Comparison of ENCODE assay signal across 11 mouse cellular contexts in genomic region chr4:139587370-139587769, GRCm38 (mm10). TPM values are rescaled to one million over a fixed set of nuclear protein-coding genes. Genes with fewer than 3 reads are reported as not detected.
DNase-seq lines count a peak whose midpoint lies in the region; ATAC-seq lines count a peak whose summit lies in the region.
"Had no signal": no experiment of that assay in that cellular context is flagged by ENCODE, and none has a peak within 500 bp of the region (broad histone marks: within the 10 kb centered on the region; RNA-seq: fewer than 3 reads in every experiment).

No protein-coding gene starts in this region.

- peak; percentile 51 for DNase-seq in kidney, adult 11 months
- DNase-seq in adrenal gland, postnatal 14 days = peak; percentile 75
- no peak for DNase-seq in embryonic facial prominence, embryonic 10.5 days (ENCODE audit: low spot score)
- no peak for DNase-seq in limb, embryonic 10.5 days (ENCODE audit: low spot score)
- DNase-seq in forebrain, embryonic 11.5 days (ENCODE audit: low spot score) = no peak
- DNase-seq in thymus, adult 18-20 months = no peak

- no peak overlapping the region for H3K9ac ChIP-seq in kidney, embryonic 14.5 days (ENCODE audit: low read depth, low read length)
- no peak overlapping the region for H3K9ac ChIP-seq in forebrain, embryonic 11.5 days (ENCODE audit: low read length)

- H3K27me3 ChIP-seq in kidney, embryonic 14.5 days (ENCODE audit: control insufficient read depth, insufficient read depth, low read length) = no peaks in the 10 kb centered on the region
- H3K27me3 ChIP-seq in embryonic facial prominence, embryonic 10.5 days (replicated peaks; ENCODE audit: low read depth, poor library complexity, severe bottlenecking) = no peaks in the 10 kb centered on the region
- no peaks in the 10 kb centered on the region for H3K27me3 ChIP-seq in limb, embryonic 10.5 days (ENCODE audit: low read depth, poor library complexity, severe bottlenecking)
- no peaks in the 10 kb centered on the region for H3K27me3 ChIP-seq in forebrain, embryonic 11.5 days (ENCODE audit: control insufficient read depth, insufficient read depth, low read length)

- H3K27ac ChIP-seq in kidney, embryonic 14.5 days (ENCODE audit: low read depth, low read length) = no peak overlapping the region
- H3K27ac ChIP-seq in embryonic facial prominence, embryonic 10.5 days (replicated peaks) = peak overlapping the region; percentile 11; the same call in 1 of the 2 replicates
- peak overlapping the region; percentile 75 for H3K27ac ChIP-seq in limb, embryonic 10.5 days
- H3K27ac ChIP-seq in forebrain, embryonic 11.5 days (ENCODE audit: low read depth, low read length) = no peak overlapping the region
- H3K27ac ChIP-seq: macrophage had no signal

- no peaks in the 10 kb centered on the region for H3K36me3 ChIP-seq in kidney, embryonic 14.5 days (ENCODE audit: control insufficient read depth, insufficient read depth, low read length)
- no peaks in the 10 kb centered on the region for H3K36me3 ChIP-seq in embryonic facial prominence, embryonic 10.5 days (replicated peaks)
- no peaks in the 10 kb centered on the region for H3K36me3 ChIP-seq in limb, embryonic 10.5 days
- H3K36me3 ChIP-seq in forebrain, embryonic 11.5 days (ENCODE audit: control insufficient read depth, insufficient read depth, low read length) = no peaks in the 10 kb centered on the region

- no peak overlapping the region for H3K4me3 ChIP-seq in kidney, embryonic 14.5 days (ENCODE audit: low read length)
- H3K4me3 ChIP-seq in embryonic facial prominence, embryonic 10.5 days = no peak overlapping the region
- H3K4me3 ChIP-seq in limb, embryonic 10.5 days = no peak overlapping the region
- no peak overlapping the region for H3K4me3 ChIP-seq in forebrain, embryonic 11.5 days (ENCODE audit: low read depth, low read length)

- 64% methylated on average over 4 of the region's 4 CpGs for WGBS in kidney, embryonic 14.5 days
- WGBS in embryonic facial prominence, embryonic 10.5 days = 62% methylated on average over 4 of the region's 4 CpGs
- 79% methylated on average over 4 of the region's 4 CpGs for WGBS in limb, embryonic 10.5 days
- 79% methylated on average over 4 of the region's 4 CpGs for WGBS in forebrain, embryonic 11.5 days

- no peak for ATAC-seq in kidney, embryonic 14.5 days (ENCODE audit: low FRiP score, low TSS enrichment)
- ATAC-seq in CD4-positive, CD25-positive, alpha-beta regulatory T cell, adult 4 months = no peak
- no peak for ATAC-seq in forebrain, embryonic 11.5 days (replicated peaks; ENCODE audit: low FRiP score)

- no peaks in the 10 kb centered on the region for H3K9me3 ChIP-seq in kidney, embryonic 14.5 days (ENCODE audit: control insufficient read depth, low read length)
- no peaks in the 10 kb centered on the region for H3K9me3 ChIP-seq in embryonic facial prominence, embryonic 10.5 days
- H3K9me3 ChIP-seq in limb, embryonic 10.5 days (replicated peaks) = no peaks in the 10 kb centered on the region
- no peaks in the 10 kb centered on the region for H3K9me3 ChIP-seq in forebrain, embryonic 11.5 days (ENCODE audit: control insufficient read depth, low read length)

- H3K4me2 ChIP-seq in kidney, embryonic 14.5 days (replicated peaks; ENCODE audit: low read depth, low read length) = no peak overlapping the region
- H3K4me2 ChIP-seq in forebrain, embryonic 11.5 days (ENCODE audit: low read depth, low read length, severe bottlenecking) = no peak overlapping the region

- peaks cover 43% of the 10 kb centered on the region for H3K4me1 ChIP-seq in kidney, embryonic 14.5 days (ENCODE audit: control insufficient read depth, insufficient read depth, low read length)
- H3K4me1 ChIP-seq in embryonic facial prominence, embryonic 10.5 days = peaks cover 87% of the 10 kb centered on the region
- peaks cover 83% of the 10 kb centered on the region for H3K4me1 ChIP-seq in limb, embryonic 10.5 days
- peaks cover 7% of the 10 kb centered on the region for H3K4me1 ChIP-seq in forebrain, embryonic 11.5 days (replicated peaks; ENCODE audit: control insufficient read depth, insufficient read depth, low read length)

RNA-seq across cellular contexts. Expression of gene Gm21969, which starts 15.6 kb away (rescaled TPM):
- polyA plus RNA-seq in kidney, embryonic 14.5 days (2014; fragmentation: Nextera tagmentation; extraction: Ambion mirVana) = not detected in 2 replicates
- total RNA-seq in adrenal gland, postnatal 14 days (2021) = not detected in 2 replicates
- polyA plus RNA-seq in embryonic facial prominence, embryonic 10.5 days (2016; fragmentation: Nextera tagmentation; extraction: Ambion mirVana) = not detected in 2 replicates
- not detected in 2 replicates for polyA plus RNA-seq in limb, embryonic 10.5 days (2016; fragmentation: Nextera tagmentation; extraction: Ambion mirVana)
- polyA plus RNA-seq in CD4-positive, CD25-positive, alpha-beta regulatory T cell, adult 4 months (2017; shearing (Covaris generic)) = not detected
- polyA plus RNA-seq in forebrain, embryonic 11.5 days (2014; fragmentation: Nextera tagmentation; extraction: Ambion mirVana) = not detected in 2 replicates
- total RNA-seq: layer of hippocampus, postnatal 14 days had no signal
- polyA plus RNA-seq: macrophage; neural tube, embryonic 14.5 days had no signal

RNA-seq across cellular contexts. Expression of gene Aldh4a1, which starts 35.3 kb away (rescaled TPM):
- polyA plus RNA-seq in kidney, embryonic 14.5 days (2014; fragmentation: Nextera tagmentation; extraction: Ambion mirVana) = 31.3 and 37.3 TPM in 2 replicates
- 54.4 and 97.6 TPM in 2 replicates for total RNA-seq in adrenal gland, postnatal 14 days (2021)
- polyA plus RNA-seq in embryonic facial prominence, embryonic 10.5 days (2016; fragmentation: Nextera tagmentation; extraction: Ambion mirVana) = 24.4 and 25.1 TPM in 2 replicates
- 25.5 and 26.0 TPM in 2 replicates for polyA plus RNA-seq in limb, embryonic 10.5 days (2016; fragmentation: Nextera tagmentation; extraction: Ambion mirVana)
- polyA plus RNA-seq in CD4-positive, CD25-positive, alpha-beta regulatory T cell, adult 4 months (2017; shearing (Covaris generic)) = 10 to 100 TPM; 11.0 to 22.4 TPM
- 14.5 and 16.2 TPM in 2 replicates for polyA plus RNA-seq in forebrain, embryonic 11.5 days (2014; fragmentation: Nextera tagmentation; extraction: Ambion mirVana)

RNA-seq across cellular contexts. Expression of gene Iffo2, which starts 57.0 kb away (rescaled TPM):
- 7.1 and 9.4 TPM in 2 replicates for polyA plus RNA-seq in kidney, embryonic 14.5 days (2014; fragmentation: Nextera tagmentation; extraction: Ambion mirVana)
- 14.8 and 15.5 TPM in 2 replicates for total RNA-seq in adrenal gland, postnatal 14 days (2021)
- 4.2 and 4.3 TPM in 2 replicates for polyA plus RNA-seq in embryonic facial prominence, embryonic 10.5 days (2016; fragmentation: Nextera tagmentation; extraction: Ambion mirVana)
- polyA plus RNA-seq in limb, embryonic 10.5 days (2016; fragmentation: Nextera tagmentation; extraction: Ambion mirVana) = 2.8 and 4.1 TPM in 2 replicates
- polyA plus RNA-seq in CD4-positive, CD25-positive, alpha-beta regulatory T cell, adult 4 months (2017; shearing (Covaris generic)) = 1 to 10 TPM; 3.0 to 3.8 TPM
- 2.5 and 3.5 TPM in 2 replicates for polyA plus RNA-seq in forebrain, embryonic 11.5 days (2014; fragmentation: Nextera tagmentation; extraction: Ambion mirVana)

Comparison
In these comparisons a context has a peak if more than half of its experiments do, and no peak if none do; other contexts are left out.
1. DNase-seq: peak in kidney, adult 11 months (single experiment) and adrenal gland, postnatal 14 days (single experiment); none in embryonic facial prominence, embryonic 10.5 days (single experiment), limb, embryonic 10.5 days (single experiment), forebrain, embryonic 11.5 days (single experiment) and thymus, adult 18-20 months (0 of 2).
2. H3K27ac ChIP-seq: peak in embryonic facial prominence, embryonic 10.5 days (single experiment) and limb, embryonic 10.5 days (single experiment); none in kidney, embryonic 14.5 days (single experiment) and forebrain, embryonic 11.5 days (single experiment).